Mouse (Mus musculus) layer of hippocampus, adult 2 months (tissue): ENCODE measurements at regions not wholly inside any gene's neighbourhood (a gene's known extent, or its start where the extent isn't known, plus 50 kb on each side); places are given as distances from the start of the nearest gene placed in this dataset.

Experiments
- DNase-seq, 2 experiments: peaks; one replicate each; pipeline ENCODE4 v3.0.0; 2022; ENCODE audit warnings: low spot score in 2 of 2
- H3K27ac ChIP-seq: fragments of 200-600 bp; 2 replicates; pipeline ENCODE4 v1.8.1; 2022
- H3K4me3 ChIP-seq: fragments of 200-600 bp; 2 replicates; pipeline ENCODE4 v1.8.1; 2022; ENCODE audit warnings: mild to moderate bottlenecking
- CTCF ChIP-seq: fragments of 200-600 bp; conservative IDR thresholded peaks from 2 replicates; pipeline ENCODE4 v1.8.1; 2022; ENCODE audit warnings: antibody characterized with exemption, mild to moderate bottlenecking, moderate library complexity

GRCm38 (mm10) chr2:9095317-9095716, 785.7 kb upstream of the 4930412O13Rik start:
- no peak for TF ChIP-seq CTCF
- Histone ChIP-seq H3K27ac (no peak overlapping the region), H3K4me3 (no peak overlapping the region)
- no peak for DNase-seq

- no peak for TF ChIP-seq CTCF
- Histone ChIP-seq H3K27ac (no peak overlapping the region), H3K4me3 (no peak overlapping the region)
- no peak for DNase-seq
Observed at GRCm38 (mm10) chr2:9116697-9117096, 764.4 kb upstream of the 4930412O13Rik start.

GRCm38 (mm10) chr2:9117523-9117922, 763.5 kb upstream of the 4930412O13Rik start:
- H3K27ac ChIP-seq, result no peak overlapping the region
- no peak for TF ChIP-seq CTCF
- no peak for DNase-seq
- no peak overlapping the region for H3K4me3 ChIP-seq

DNA sequence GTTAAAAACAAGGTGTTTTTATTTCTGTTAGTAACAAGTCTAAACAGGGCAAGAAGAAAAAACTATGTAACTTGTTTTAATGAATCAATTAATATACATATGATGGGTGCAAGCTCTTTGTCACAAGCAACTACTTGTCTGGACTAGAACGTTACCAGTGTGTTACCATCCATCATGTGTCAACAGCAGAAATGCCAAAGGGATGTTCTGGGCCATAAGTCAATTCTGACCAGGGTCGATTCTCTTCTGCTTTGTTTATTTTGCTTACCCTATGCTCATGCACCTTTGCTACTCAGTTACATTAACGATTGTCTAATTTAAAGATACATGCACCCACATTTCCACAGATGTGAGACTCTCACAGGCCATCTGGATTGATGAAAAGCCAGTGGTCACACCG, 744.1 kb upstream of the 4930412O13Rik start:
- no peak for DNase-seq
- H3K4me3 ChIP-seq, result no peak overlapping the region
- no peak overlapping the region for H3K27ac ChIP-seq
- TF ChIP-seq CTCF, result no peak

DNA sequence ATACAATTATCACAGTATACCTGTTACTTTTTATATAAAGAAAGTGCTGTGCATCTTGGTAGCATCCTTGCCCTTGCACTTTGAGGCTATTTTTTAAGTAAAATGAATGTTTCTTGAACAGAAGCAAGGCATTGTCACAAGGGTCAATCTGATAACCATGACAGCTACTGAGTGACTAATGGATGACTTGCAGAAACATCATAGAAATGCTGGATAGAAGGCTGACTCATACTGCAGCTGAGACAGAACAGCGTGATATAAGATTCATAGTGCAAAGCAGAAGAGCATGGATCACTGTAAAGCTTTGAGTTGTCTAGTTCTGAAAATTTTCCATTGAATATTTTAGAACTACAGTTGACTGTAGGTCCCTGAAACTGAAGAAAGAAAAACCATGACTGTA, 739.6 kb upstream of the 4930412O13Rik start:
- Histone ChIP-seq H3K4me3 (no peak overlapping the region), H3K27ac (no peak overlapping the region)
- TF ChIP-seq CTCF, result no peak
- DNase-seq, result no peak

DNA sequence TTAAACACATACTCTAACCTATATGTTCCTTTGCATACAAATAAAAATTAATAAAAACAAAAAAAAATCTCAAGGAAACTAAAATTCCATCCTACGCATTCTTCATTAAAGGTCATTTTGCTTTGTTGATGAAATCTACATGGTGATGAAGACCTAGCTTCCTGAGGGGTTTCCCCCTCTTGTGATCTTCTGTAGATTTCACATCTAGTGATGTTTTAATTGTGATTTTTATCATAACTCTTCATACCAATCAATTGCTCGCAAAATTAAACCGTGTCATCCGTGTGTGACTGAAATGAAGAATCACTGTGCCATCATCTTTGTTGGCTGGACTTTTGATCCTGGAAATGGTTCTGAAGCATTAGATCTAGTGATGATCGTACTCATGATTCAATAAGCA, 725.4 kb upstream of the 4930412O13Rik start:
- no peak for TF ChIP-seq CTCF
- DNase-seq, result no peak
- no peak overlapping the region for H3K27ac ChIP-seq
- no peak overlapping the region for H3K4me3 ChIP-seq

DNA sequence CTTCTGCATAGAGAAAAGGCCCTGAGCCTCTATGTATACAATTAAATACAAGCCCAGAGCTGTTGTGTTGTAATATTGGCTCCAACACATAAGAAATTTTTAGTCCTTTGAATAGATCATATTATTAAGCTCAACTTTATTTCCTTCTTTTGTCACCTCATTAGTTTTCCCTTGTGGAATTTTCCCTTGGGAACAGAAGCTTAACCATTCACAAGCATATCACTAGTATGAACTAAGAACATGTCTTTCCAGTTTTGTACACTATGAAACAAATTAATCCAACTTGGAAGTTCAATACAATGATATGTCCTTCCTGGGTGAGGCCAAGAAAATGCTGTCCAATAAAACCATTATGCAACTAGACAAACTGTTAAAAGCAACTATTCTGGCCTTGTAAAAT, 720.9 kb upstream of the 4930412O13Rik start:
- TF ChIP-seq CTCF, result no peak
- DNase-seq, result no peak
- Histone ChIP-seq H3K27ac (no peak overlapping the region), H3K4me3 (no peak overlapping the region)

DNA sequence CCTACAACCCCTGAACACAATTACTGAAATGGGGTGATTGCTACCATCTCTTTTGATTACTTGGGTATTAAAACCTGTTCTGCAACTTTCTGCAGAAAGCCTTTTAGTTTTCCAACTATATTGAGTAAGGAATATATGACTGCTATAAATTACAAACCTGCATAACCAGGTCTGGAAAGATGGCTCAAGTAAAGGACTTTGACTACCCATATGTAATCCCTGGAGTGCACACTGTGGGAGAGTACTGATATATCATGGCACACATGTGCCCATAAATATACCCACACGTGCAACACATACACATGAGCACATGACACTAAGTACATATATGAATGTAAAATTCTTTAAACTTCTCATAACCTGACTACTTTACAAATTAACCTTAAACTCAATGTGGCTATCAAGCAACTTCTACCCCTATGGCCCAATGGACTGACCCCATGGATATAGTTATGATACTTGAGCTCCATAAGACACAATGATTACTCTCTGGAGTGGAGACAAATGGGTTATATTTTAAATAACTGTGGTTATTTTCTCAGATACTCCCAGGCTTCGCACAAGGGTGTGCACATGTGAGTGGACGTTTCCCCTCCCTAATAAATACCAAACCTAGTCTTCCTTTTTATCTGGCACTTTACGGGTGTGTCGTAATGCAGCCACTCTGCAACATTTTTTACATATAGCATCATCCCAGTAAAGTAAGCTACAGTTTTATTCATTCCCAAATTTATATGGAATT, 717.1 kb upstream of the 4930412O13Rik start:
- DNase-seq, result no peak
- no peak for TF ChIP-seq CTCF
- H3K27ac ChIP-seq, result no peak overlapping the region
- no peak overlapping the region for H3K4me3 ChIP-seq

- Histone ChIP-seq H3K4me3 (no peak overlapping the region), H3K27ac (no peak overlapping the region)
- no peak for TF ChIP-seq CTCF
- no peak for DNase-seq
Observed at GRCm38 (mm10) chr2:9182127-9182526, 698.9 kb upstream of the 4930412O13Rik start.

- Histone ChIP-seq H3K4me3 (no peak overlapping the region), H3K27ac (no peak overlapping the region)
- no peak for TF ChIP-seq CTCF
- no peak for DNase-seq
Observed at GRCm38 (mm10) chr2:9184243-9184642, 696.8 kb upstream of the 4930412O13Rik start.

DNA sequence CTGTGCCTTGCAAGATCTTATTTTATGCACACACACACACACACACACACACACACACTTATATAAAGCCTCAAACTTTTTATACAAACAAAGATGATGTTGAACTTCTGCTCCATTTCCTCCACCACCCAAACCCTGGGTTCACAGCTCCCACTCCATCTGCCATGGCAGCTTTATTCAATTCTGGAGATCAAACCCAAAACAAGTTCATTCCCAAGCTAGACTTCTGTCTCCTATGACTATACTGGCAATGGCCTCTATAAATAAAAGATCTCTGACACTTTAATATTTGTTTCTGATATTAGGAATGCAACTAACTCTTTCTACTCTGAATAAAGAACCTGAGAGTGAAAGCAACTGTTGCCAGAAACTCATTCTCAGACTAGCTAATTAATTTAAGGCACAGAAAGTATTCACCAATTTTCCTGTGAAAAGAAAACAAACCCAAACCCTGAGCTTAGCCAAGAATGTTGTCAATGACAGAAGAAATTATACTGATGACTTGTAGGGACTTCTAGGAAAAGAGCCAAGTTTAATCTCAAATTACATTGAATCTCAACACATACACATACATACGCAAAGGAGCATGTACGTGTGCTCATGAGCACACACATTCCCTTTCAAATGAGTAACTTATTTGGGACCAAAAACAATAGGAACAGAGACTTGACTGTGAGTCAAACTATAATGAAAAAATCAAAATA, 695.1 kb upstream of the 4930412O13Rik start:
- no peak for DNase-seq
- Histone ChIP-seq H3K27ac (no peak overlapping the region), H3K4me3 (no peak overlapping the region)
- no peak for TF ChIP-seq CTCF

DNA sequence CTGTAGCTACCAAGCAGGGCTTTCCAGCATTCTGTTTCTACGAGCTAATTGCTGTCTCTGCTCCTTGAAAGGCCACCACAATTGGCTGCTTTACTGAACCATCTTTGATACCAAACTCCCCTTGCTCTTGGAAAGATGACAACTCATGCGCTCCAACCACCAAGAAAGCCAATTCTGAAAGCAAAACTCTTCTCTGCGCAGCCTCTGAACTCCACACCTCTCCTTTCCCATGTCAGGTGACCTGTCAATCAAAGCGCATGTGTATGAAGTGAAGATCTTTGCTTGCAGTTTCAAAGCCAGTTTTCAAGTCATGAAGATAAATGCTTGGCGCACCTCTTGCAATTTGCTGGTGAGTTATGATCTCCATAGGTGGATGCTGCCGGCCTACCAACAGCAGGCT, 687.9 kb upstream of the 4930412O13Rik start:
- TF ChIP-seq CTCF, result no peak
- no peak for DNase-seq
- Histone ChIP-seq H3K27ac (no peak overlapping the region), H3K4me3 (no peak overlapping the region)

DNA sequence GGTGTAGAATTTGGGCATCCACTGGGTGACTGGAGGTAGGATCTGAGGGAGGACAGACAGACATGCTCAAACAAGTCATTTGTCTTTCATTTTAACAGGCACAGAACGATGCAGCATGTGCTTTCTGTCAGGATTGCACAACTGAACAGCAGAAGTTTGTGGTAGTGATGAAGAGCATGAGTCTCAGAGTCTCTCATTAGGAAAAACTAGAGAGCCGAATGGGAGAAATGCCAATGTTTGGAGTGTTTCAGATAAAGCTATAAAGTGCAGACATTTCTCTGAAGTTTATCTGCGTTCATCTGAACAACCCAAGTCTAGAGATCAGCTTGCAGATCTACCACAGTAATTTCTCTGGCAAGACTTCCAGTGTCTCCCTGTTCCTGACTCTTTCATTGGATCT, 684.0 kb upstream of the 4930412O13Rik start:
- Histone ChIP-seq H3K27ac (no peak overlapping the region), H3K4me3 (no peak overlapping the region)
- no peak for DNase-seq
- TF ChIP-seq CTCF, result no peak

DNA sequence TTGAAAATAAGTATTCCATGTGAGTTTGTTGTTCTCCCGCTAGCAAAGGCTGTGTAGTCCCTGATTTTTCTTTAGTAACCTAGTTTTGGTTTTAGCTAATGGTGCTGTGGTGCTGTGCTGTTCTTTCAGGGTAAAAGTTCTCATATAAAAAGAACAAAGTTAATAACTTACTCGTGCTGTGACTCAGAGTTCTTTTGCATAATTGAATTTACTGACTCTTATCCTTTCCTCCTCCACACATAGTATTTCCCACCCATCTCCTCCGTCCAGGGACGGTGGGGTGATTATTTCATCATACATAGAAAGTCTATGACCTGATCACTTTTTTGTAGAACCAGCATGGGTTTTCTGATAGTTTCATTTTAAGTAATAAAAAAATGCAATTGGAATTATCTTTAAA, 673.1 kb upstream of the 4930412O13Rik start:
- no peak for DNase-seq
- no peak overlapping the region for H3K27ac ChIP-seq
- no peak for TF ChIP-seq CTCF
- H3K4me3 ChIP-seq, result no peak overlapping the region
